Mouse (Mus musculus): ENCODE measurements around the gene Limd2. TPM values are rescaled to one million over a fixed set of nuclear protein-coding genes. Genes with fewer than 3 reads are reported as not detected.
"Not testable (repeated sequence)": the region's sequence is repeated elsewhere in the genome, so short reads cannot be mapped to it uniquely, and the experiment has no call there.

Gene Limd2
- polyA plus RNA-seq, 1 experiment from 2014 or later = 158 TPM

- H3K27me3 ChIP-seq (ENCODE audit: control insufficient read depth, insufficient read depth, low read length) = no peaks in the 10 kb centered on the region
- 0 out of 2 replicates have a peak overlapping the region, but pooled peaks have one; percentile 7 for H3K27ac ChIP-seq
- H3K9ac ChIP-seq = no peak overlapping the region
- DNase-seq (ENCODE audit: low spot score) (no peak), ATAC-seq (ENCODE audit: low FRiP score) (no peak)
- H3K9me3 ChIP-seq (ENCODE audit: control insufficient read depth, low read length) = no peaks in the 10 kb centered on the region
- H3K4me2 ChIP-seq (replicated peaks) = no peak overlapping the region
- H3K4me1 ChIP-seq (replicated peaks; ENCODE audit: control insufficient read depth, insufficient read depth, low read length) = peaks cover 11% of the 10 kb centered on the region
- H3K4me3 ChIP-seq (replicated peaks; ENCODE audit: low read length) = no peak overlapping the region
- H3K36me3 ChIP-seq (replicated peaks; ENCODE audit: control insufficient read depth, insufficient read depth) = peaks cover 92% of the 10 kb centered on the region
- WGBS = 77% methylated on average over 5 of the region's 5 CpGs
Measured at GRCm38 (mm10) chr11:106154091-106154490, 6.6 kb downstream of the Limd2 start.

- H3K4me3 ChIP-seq (replicated peaks; ENCODE audit: low read length) = no peak overlapping the region
- H3K9me3 ChIP-seq (ENCODE audit: control insufficient read depth, low read length) = no peaks in the 10 kb centered on the region
- no peak overlapping the region for H3K4me2 ChIP-seq (replicated peaks)
- no peaks in the 10 kb centered on the region for H3K27me3 ChIP-seq (ENCODE audit: control insufficient read depth, insufficient read depth, low read length)
- H3K27ac ChIP-seq = no peak overlapping the region
- peaks cover 91% of the 10 kb centered on the region for H3K36me3 ChIP-seq (replicated peaks; ENCODE audit: control insufficient read depth, insufficient read depth)
- ATAC-seq (ENCODE audit: low FRiP score) (no peak), DNase-seq (ENCODE audit: low spot score) (no peak)
- WGBS = 76% methylated on average over 8 of the region's 8 CpGs
- H3K4me1 ChIP-seq (replicated peaks; ENCODE audit: control insufficient read depth, insufficient read depth, low read length) = no peaks in the 10 kb centered on the region
- H3K9ac ChIP-seq = no peak overlapping the region
Measured at GRCm38 (mm10) chr11:106152132-106152531, 8.5 kb downstream of the Limd2 start.

- H3K36me3 ChIP-seq (replicated peaks; ENCODE audit: control insufficient read depth, insufficient read depth) = peaks cover 87% of the 10 kb centered on the region
- DNase-seq (ENCODE audit: low spot score) (no peak), ATAC-seq (ENCODE audit: low FRiP score) (no peak)
- no peak overlapping the region for H3K27ac ChIP-seq
- no peak overlapping the region for H3K4me2 ChIP-seq (replicated peaks)
- WGBS = 94% methylated on average over 3 of the region's 3 CpGs
- H3K9me3 ChIP-seq (ENCODE audit: control insufficient read depth, low read length) = no peaks in the 10 kb centered on the region
- H3K4me1 ChIP-seq (replicated peaks; ENCODE audit: control insufficient read depth, insufficient read depth, low read length) = no peaks in the 10 kb centered on the region
- H3K27me3 ChIP-seq (ENCODE audit: control insufficient read depth, insufficient read depth, low read length) = no peaks in the 10 kb centered on the region
- H3K9ac ChIP-seq = no peak overlapping the region
- no peak overlapping the region for H3K4me3 ChIP-seq (replicated peaks; ENCODE audit: low read length)
Measured at GRCm38 (mm10) chr11:106151219-106151618, 9.4 kb downstream of the Limd2 start.

- H3K27ac ChIP-seq = peak overlapping the region; percentile 79
- ATAC-seq (ENCODE audit: low FRiP score) = no peak
Measured at GRCm38 (mm10) chr11:106134580-106135528, 25.8 kb downstream of the Limd2 start.

GRCm38 (mm10) chr11:106132516-106132915, 28.1 kb downstream of the Limd2 start:
- peaks cover 10% of the 10 kb centered on the region; the same call in 1 of the 2 replicates for H3K4me1 ChIP-seq (replicated peaks; ENCODE audit: control insufficient read depth, insufficient read depth, low read length)
- H3K4me2 ChIP-seq (replicated peaks) = no peak overlapping the region
- peaks cover 58% of the 10 kb centered on the region for H3K36me3 ChIP-seq (replicated peaks; ENCODE audit: control insufficient read depth, insufficient read depth)
- ATAC-seq (ENCODE audit: low FRiP score) = no peak
- H3K27ac ChIP-seq = no peak overlapping the region
- H3K4me3 ChIP-seq (replicated peaks; ENCODE audit: low read length) = no peak overlapping the region
- no peaks in the 10 kb centered on the region for H3K27me3 ChIP-seq (ENCODE audit: control insufficient read depth, insufficient read depth, low read length)
- H3K9ac ChIP-seq = no peak overlapping the region
- DNase-seq (ENCODE audit: low spot score) = no peak
- WGBS = 92% methylated on average over 5 of the region's 5 CpGs
- H3K9me3 ChIP-seq (ENCODE audit: control insufficient read depth, low read length) = no peaks in the 10 kb centered on the region

More at GRCm38 (mm10) chr11:106134580-106135528, 25.8 kb downstream of the Limd2 start:
- Histone ChIP-seq H3K9ac (0 out of 2 replicates have a peak overlapping the region, but pooled peaks have one; percentile 6), H3K4me3 (replicated peaks; ENCODE audit: low read length) (no peak overlapping the region), H3K36me3 (replicated peaks; ENCODE audit: control insufficient read depth, insufficient read depth) (peaks cover 44% of the 10 kb centered on the region), H3K4me2 (replicated peaks) (0 out of 2 replicates have a peak overlapping the region, but pooled peaks have one; percentile 22), H3K9me3 (ENCODE audit: control insufficient read depth, low read length) (no peaks in the 10 kb centered on the region), H3K4me1 (replicated peaks; ENCODE audit: control insufficient read depth, insufficient read depth, low read length) (peaks cover 10% of the 10 kb centered on the region; the same call in 1 of the 2 replicates), H3K27me3 (ENCODE audit: control insufficient read depth, insufficient read depth, low read length) (no peaks in the 10 kb centered on the region)
- peak; percentile 38 for DNase-seq (ENCODE audit: low spot score)
- 36% methylated on average over 8 of the region's 8 CpGs for WGBS

GRCm38 (mm10) chr11:106129477-106129876, 31.2 kb downstream of the Limd2 start:
- H3K4me1 ChIP-seq (replicated peaks; ENCODE audit: control insufficient read depth, insufficient read depth, low read length) = 0 out of 2 replicates have a peak, but pooled peaks cover 3% of the 10 kb centered on the region
- peaks cover 54% of the 10 kb centered on the region for H3K36me3 ChIP-seq (replicated peaks; ENCODE audit: control insufficient read depth, insufficient read depth)
- H3K4me3 ChIP-seq (replicated peaks; ENCODE audit: low read length) = no peak overlapping the region
- H3K27me3 ChIP-seq (ENCODE audit: control insufficient read depth, insufficient read depth, low read length) = no peaks in the 10 kb centered on the region
- no peak overlapping the region for H3K9ac ChIP-seq
- no peak for ATAC-seq (ENCODE audit: low FRiP score)
- 98% methylated on average over 1 of the region's 1 CpGs for WGBS
- H3K9me3 ChIP-seq (ENCODE audit: control insufficient read depth, low read length) = no peaks in the 10 kb centered on the region
- no peak overlapping the region for H3K4me2 ChIP-seq (replicated peaks)
- no peak for DNase-seq (ENCODE audit: low spot score)
- H3K27ac ChIP-seq = no peak overlapping the region

GRCm38 (mm10) chr11:106126727-106127373, 33.8 kb downstream of the Limd2 start:
- WGBS = 97% methylated on average over 4 of the region's 6 CpGs
- H3K9me3 ChIP-seq (ENCODE audit: control insufficient read depth, low read length); H3K27me3 ChIP-seq (ENCODE audit: control insufficient read depth, insufficient read depth, low read length); H3K4me3 ChIP-seq (replicated peaks; ENCODE audit: low read length); H3K4me1 ChIP-seq (replicated peaks; ENCODE audit: control insufficient read depth, insufficient read depth, low read length); H3K9ac ChIP-seq; DNase-seq (ENCODE audit: low spot score); H3K27ac ChIP-seq; H3K4me2 ChIP-seq (replicated peaks); ATAC-seq (ENCODE audit: low FRiP score): not testable (repeated sequence)
- H3K36me3 ChIP-seq (replicated peaks; ENCODE audit: control insufficient read depth, insufficient read depth) = peaks cover 74% of the 10 kb centered on the region

- peaks cover 78% of the 10 kb centered on the region for H3K36me3 ChIP-seq (replicated peaks; ENCODE audit: control insufficient read depth, insufficient read depth)
- no peaks in the 10 kb centered on the region for H3K4me1 ChIP-seq (replicated peaks; ENCODE audit: control insufficient read depth, insufficient read depth, low read length)
- no peak for DNase-seq (ENCODE audit: low spot score)
- H3K9ac ChIP-seq = no peak overlapping the region
- H3K9me3 ChIP-seq (ENCODE audit: control insufficient read depth, low read length) = no peaks in the 10 kb centered on the region
- H3K27me3 ChIP-seq (ENCODE audit: control insufficient read depth, insufficient read depth, low read length) = no peaks in the 10 kb centered on the region
- no peak overlapping the region for H3K4me2 ChIP-seq (replicated peaks)
- no peak overlapping the region for H3K4me3 ChIP-seq (replicated peaks; ENCODE audit: low read length)
- WGBS = 87% methylated on average over 1 of the region's 1 CpGs
- no peak overlapping the region for H3K27ac ChIP-seq
- ATAC-seq (ENCODE audit: low FRiP score) = no peak
Measured at GRCm38 (mm10) chr11:106125827-106126226, 34.8 kb downstream of the Limd2 start.

- Histone ChIP-seq H3K9ac (no peak overlapping the region), H3K36me3 (replicated peaks; ENCODE audit: control insufficient read depth, insufficient read depth) (peaks cover 76% of the 10 kb centered on the region), H3K4me3 (replicated peaks; ENCODE audit: low read length) (no peak overlapping the region), H3K27me3 (ENCODE audit: control insufficient read depth, insufficient read depth, low read length) (no peaks in the 10 kb centered on the region), H3K27ac (no peak overlapping the region), H3K4me2 (replicated peaks) (no peak overlapping the region), H3K9me3 (ENCODE audit: control insufficient read depth, low read length) (no peaks in the 10 kb centered on the region), H3K4me1 (replicated peaks; ENCODE audit: control insufficient read depth, insufficient read depth, low read length) (no peaks in the 10 kb centered on the region)
- DNase-seq (ENCODE audit: low spot score) (no peak), ATAC-seq (ENCODE audit: low FRiP score) (no peak)
- 75% methylated on average over 4 of the region's 4 CpGs for WGBS
Measured at GRCm38 (mm10) chr11:106124784-106125183, 35.9 kb downstream of the Limd2 start.
